Mouse (Mus musculus): ENCODE measurements around the gene Olfr749. TPM values are rescaled to one million over a fixed set of nuclear protein-coding genes. Genes with fewer than 3 reads are reported as not detected.
"Not testable (repeated sequence)": the region's sequence is repeated elsewhere in the genome, so short reads cannot be mapped to it uniquely, and the experiment has no call there.

Olfr749 gene
- polyA plus RNA-seq, 1 experiment from 2014 or later = not detected

DNA sequence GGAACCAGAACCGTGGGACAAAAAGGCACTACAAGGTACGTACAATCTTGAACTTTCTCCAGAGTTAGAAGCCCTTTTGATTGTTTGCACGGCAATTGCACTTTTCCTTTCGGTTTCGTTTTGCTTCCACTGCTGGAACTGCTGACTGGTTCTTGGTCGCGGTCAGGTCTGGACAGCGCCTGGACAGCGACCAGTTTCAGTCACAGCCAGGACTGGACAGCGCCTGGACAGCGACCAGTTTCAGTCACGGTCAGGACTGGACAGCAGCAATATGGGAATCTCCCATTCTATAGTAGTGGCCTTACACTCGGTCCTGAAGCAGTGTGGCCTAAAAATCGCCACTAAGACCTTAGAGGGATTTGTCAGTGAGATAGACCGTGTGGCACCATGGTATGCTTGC lies 25.0 kb downstream of the Olfr749 start:
- H3K27me3 ChIP-seq; ATAC-seq (ENCODE audit: insufficient read depth); H3K9me3 ChIP-seq (replicated peaks); H3K27ac ChIP-seq (replicated peaks); H3K4me2 ChIP-seq; H3K36me3 ChIP-seq (replicated peaks); H3K9ac ChIP-seq; H3K4me3 ChIP-seq (replicated peaks); H3K4me1 ChIP-seq (replicated peaks): not testable (repeated sequence)
- WGBS (ENCODE audit: insufficient replicate concordance) = 76% methylated on average over 15 of the region's 15 CpGs

DNA sequence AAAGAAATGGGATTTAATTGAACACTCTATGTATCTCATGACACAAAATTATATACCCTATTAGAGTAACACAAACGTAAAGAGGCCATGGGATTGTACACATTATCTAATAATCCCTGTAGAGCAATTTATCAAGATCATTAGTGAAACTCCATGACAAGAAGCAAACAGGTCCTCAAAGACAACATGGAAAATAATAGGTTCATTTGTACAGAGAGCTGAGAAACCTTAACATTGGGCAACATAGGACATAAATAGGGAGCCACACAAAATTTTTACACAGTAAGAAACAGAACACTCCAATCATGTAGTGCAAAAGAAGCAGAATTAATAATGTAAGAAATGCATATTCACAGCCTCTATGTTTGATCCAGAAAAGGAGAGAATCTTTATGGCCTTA lies 37.8 kb downstream of the Olfr749 start, which contains the start of gene Olfr748:
Olfr748 (plus strand) TSS at position 301 of the 400 bp plus-strand sequence.
- no peak within 1 kb of the TSS for H3K9ac ChIP-seq
- H3K4me1 ChIP-seq (replicated peaks) = no peaks in the 10 kb centered on the region
- H3K9me3 ChIP-seq (replicated peaks) = no peaks in the 10 kb centered on the region
- no peak for ATAC-seq (ENCODE audit: insufficient read depth)
- WGBS (ENCODE audit: insufficient replicate concordance) = 41% methylated on average over 1 of the region's 1 CpGs
- H3K36me3 ChIP-seq (replicated peaks) = no peaks in the 10 kb centered on the region
- H3K4me3 ChIP-seq (replicated peaks) = no peak within 1 kb of the TSS
- H3K4me2 ChIP-seq = no peak within 1 kb of the TSS
- no peak within 1 kb of the TSS for H3K27ac ChIP-seq (replicated peaks)
- no peaks in the 10 kb centered on the region for H3K27me3 ChIP-seq

DNA sequence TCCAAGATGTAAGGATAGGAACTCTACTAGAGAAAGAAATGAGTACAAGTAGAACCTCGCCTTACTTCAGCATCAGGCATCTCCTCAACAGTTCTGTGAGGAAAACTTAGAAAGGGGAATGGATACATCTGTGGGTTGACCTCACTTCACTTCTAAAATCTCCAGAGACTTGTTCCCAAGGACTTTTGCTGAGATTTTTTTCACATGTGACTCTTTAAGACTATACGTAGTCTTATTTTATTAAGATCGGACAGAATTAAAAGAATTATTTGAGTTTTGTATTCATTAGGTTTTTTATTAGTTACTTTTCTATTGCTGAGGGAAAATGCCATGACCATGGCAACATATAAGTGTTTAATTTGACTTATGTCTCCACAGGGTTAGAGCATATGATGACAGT lies 51.8 kb downstream of the Olfr749 start, which contains the start of gene Olfr747:
Olfr747 (minus strand) TSS at position 101 of the 400 bp plus-strand sequence.
- no peak within 1 kb of the TSS for H3K27ac ChIP-seq (replicated peaks)
- 73% methylated on average over 3 of the region's 3 CpGs for WGBS (ENCODE audit: insufficient replicate concordance)
- H3K4me3 ChIP-seq (replicated peaks) = no peak within 1 kb of the TSS
- no peaks in the 10 kb centered on the region for H3K4me1 ChIP-seq (replicated peaks)
- no peak within 1 kb of the TSS for H3K4me2 ChIP-seq
- H3K9me3 ChIP-seq (replicated peaks) = no peaks in the 10 kb centered on the region
- H3K27me3 ChIP-seq = no peaks in the 10 kb centered on the region
- no peak for ATAC-seq (ENCODE audit: insufficient read depth)
- H3K9ac ChIP-seq = no peak within 1 kb of the TSS
- H3K36me3 ChIP-seq (replicated peaks) = no peaks in the 10 kb centered on the region

Other genes starting within 250 kb of the Olfr749 start
- not detected in 2 replicates for gene Olfr742, start 241.5 kb downstream of the Olfr749 start, polyA plus RNA-seq (2015; fragmentation: Nextera tagmentation; extraction: Ambion mirVana)
- gene Olfr743, start 223.3 kb downstream of the Olfr749 start, polyA plus RNA-seq (2015; fragmentation: Nextera tagmentation; extraction: Ambion mirVana) = not detected in 2 replicates
- not detected in 2 replicates for gene Olfr744, start 130.2 kb downstream of the Olfr749 start, polyA plus RNA-seq (2015; fragmentation: Nextera tagmentation; extraction: Ambion mirVana)
- gene Olfr745, start 105.7 kb downstream of the Olfr749 start, polyA plus RNA-seq (2015; fragmentation: Nextera tagmentation; extraction: Ambion mirVana) = not detected in 2 replicates
- not detected in 2 replicates for gene Olfr746, start 98.0 kb downstream of the Olfr749 start, polyA plus RNA-seq (2015; fragmentation: Nextera tagmentation; extraction: Ambion mirVana)
- gene Olfr747, start 51.9 kb downstream of the Olfr749 start, polyA plus RNA-seq (2015; fragmentation: Nextera tagmentation; extraction: Ambion mirVana) = not detected in 2 replicates
- not detected in 2 replicates for gene Olfr748, start 37.7 kb downstream of the Olfr749 start, polyA plus RNA-seq (2015; fragmentation: Nextera tagmentation; extraction: Ambion mirVana)
- 16.3 and 17.6 TPM in 2 replicates for gene Ttc5, start 40.4 kb upstream of the Olfr749 start, polyA plus RNA-seq (2015; fragmentation: Nextera tagmentation; extraction: Ambion mirVana)
- not detected in 2 replicates for gene Ccnb1ip1, start 62.6 kb upstream of the Olfr749 start, polyA plus RNA-seq (2015; fragmentation: Nextera tagmentation; extraction: Ambion mirVana)
- gene Parp2, start 62.7 kb upstream of the Olfr749 start, polyA plus RNA-seq (2015; fragmentation: Nextera tagmentation; extraction: Ambion mirVana) = 25.7 and 28.0 TPM in 2 replicates
- gene Tep1, start 125.5 kb upstream of the Olfr749 start, polyA plus RNA-seq (2015; fragmentation: Nextera tagmentation; extraction: Ambion mirVana) = 3.8 and 4.3 TPM in 2 replicates
- gene Klhl33, start 152.4 kb upstream of the Olfr749 start, polyA plus RNA-seq (2015; fragmentation: Nextera tagmentation; extraction: Ambion mirVana) = 0.13 and 0.20 TPM in 2 replicates
- 54.7 and 57.7 TPM in 2 replicates for gene Osgep, start 179.8 kb upstream of the Olfr749 start, polyA plus RNA-seq (2015; fragmentation: Nextera tagmentation; extraction: Ambion mirVana)
- gene Apex1, start 179.9 kb upstream of the Olfr749 start, polyA plus RNA-seq (2015; fragmentation: Nextera tagmentation; extraction: Ambion mirVana) = 61.4 and 70.5 TPM in 2 replicates
- 23.0 and 24.5 TPM in 2 replicates for gene Pip4p1, start 185.8 kb upstream of the Olfr749 start, polyA plus RNA-seq (2015; fragmentation: Nextera tagmentation; extraction: Ambion mirVana)
- gene Pnp, start 186.0 kb upstream of the Olfr749 start, polyA plus RNA-seq (2015; fragmentation: Nextera tagmentation; extraction: Ambion mirVana) = 80.6 and 83.3 TPM in 2 replicates
- gene Gm49342, start 199.4 kb upstream of the Olfr749 start, polyA plus RNA-seq (2015; fragmentation: Nextera tagmentation; extraction: Ambion mirVana) = not detected in 2 replicates
- 9.8 and 10.0 TPM in 2 replicates for gene Pnp2, start 210.9 kb upstream of the Olfr749 start, polyA plus RNA-seq (2015; fragmentation: Nextera tagmentation; extraction: Ambion mirVana)

Data from liver, embryonic 15.5 days (tissue).